Mouse (Mus musculus): Measurements from ENCODE around the gene Ankrd50.

DNA sequence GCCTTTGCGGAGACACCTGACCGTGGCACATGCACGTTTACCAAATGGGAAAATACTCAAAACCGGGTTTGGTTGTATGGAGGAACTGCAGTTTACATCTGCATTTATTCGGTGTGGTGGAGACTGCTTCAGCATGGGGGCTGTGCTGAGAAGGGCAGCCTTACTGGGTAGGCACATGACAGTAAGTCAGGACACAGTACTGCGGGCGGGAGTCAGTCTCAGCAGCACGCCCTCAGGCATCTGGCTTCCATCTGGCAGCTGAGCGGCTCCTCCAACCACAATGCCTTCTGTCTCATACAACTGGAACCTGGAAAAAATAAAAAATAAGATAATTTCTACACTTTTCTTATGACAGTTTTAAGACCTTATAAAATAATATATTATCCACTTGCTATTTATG is 32.4 kb downstream of the Ankrd50 start:
- TF ChIP-seq CTCF (IDR thresholded peaks at IDR 0.05; ENCODE audit: extremely low read depth, insufficient read depth, low read length) (no peak), POLR2A (IDR thresholded peaks at IDR 0.05; ENCODE audit: extremely low read depth, insufficient read depth, low read length) (no peak)
